Mouse (Mus musculus) liver, embryonic 11.5 days (tissue): ENCODE measurements around the gene Irak2. TPM values are rescaled to one million over a fixed set of nuclear protein-coding genes. Genes with fewer than 3 reads are reported as not detected.

Source experiments
- ATAC-seq: fragments of 200-750 bp; cut with Nextera tagmentation; replicated peaks from 2 replicates; pipeline ENCODE4 v1.8.0; 2017; ENCODE audit warnings: moderate number of reproducible peaks, mild to moderate bottlenecking, moderate TSS enrichment, moderate library complexity; ENCODE audit not compliant: low FRiP score
- DNase-seq: peaks from one replicate; pipeline ENCODE4 v3.0.0-alpha.2; 2017; ENCODE audit warnings: low spot score
- H3K27ac ChIP-seq: fragments of 300-500 bp; sonication (generic); 2 replicates; pipeline ENCODE4 v1.5.1; 2014; ENCODE audit warnings: mild to moderate bottlenecking, low read depth, low read length, control low read depth
- H3K27me3 ChIP-seq: fragments of 300-500 bp; sonication (generic); replicated peaks from 2 replicates; pipeline ENCODE4 v1.6.1; 2014; ENCODE audit warnings: low read length, mixed read lengths; ENCODE audit not compliant: control insufficient read depth, insufficient read depth
- H3K36me3 ChIP-seq: fragments of 300-500 bp; sonication (generic); 2 replicates; pipeline ENCODE4 v1.6.1; 2014; ENCODE audit warnings: mild to moderate bottlenecking, low read length, moderate library complexity, mixed read lengths; ENCODE audit not compliant: control insufficient read depth, insufficient read depth
- H3K4me1 ChIP-seq: fragments of 300-500 bp; sonication (generic); replicated peaks from 2 replicates; pipeline ENCODE4 v1.6.1; 2014; ENCODE audit warnings: low read length, mixed read lengths; ENCODE audit not compliant: control insufficient read depth, insufficient read depth
- H3K4me2 ChIP-seq: fragments of 300-500 bp; sonication (generic); 2 replicates; pipeline ENCODE4 v1.6.1; 2014; ENCODE audit warnings: mild to moderate bottlenecking, control low read depth, moderate library complexity
- H3K4me3 ChIP-seq: fragments of 300-500 bp; sonication (generic); 2 replicates; pipeline ENCODE4 v1.5.1; 2014; ENCODE audit warnings: low read depth, low read length, control low read depth
- H3K9ac ChIP-seq: fragments of 300-500 bp; sonication (generic); 2 replicates; pipeline ENCODE4 v1.6.1; 2014; ENCODE audit warnings: low read depth, low read length, control low read depth
- H3K9me3 ChIP-seq: fragments of 300-500 bp; sonication (generic); 2 replicates; pipeline ENCODE4 v1.6.1; 2016; ENCODE audit warnings: low read length, inconsistent platforms, mixed read lengths; ENCODE audit not compliant: control insufficient read depth
- WGBS: fragments of 180-500 bp; shearing (Covaris S2); extraction: QIAGEN DNeasy Blood & Tissue Kit; methylation state at CpG from one replicate; pipeline ENCODE4 v1.1.7; 2014; 5-methylcytosine and 5-hydroxymethylcytosine counted together
- polyA plus RNA-seq: library from polyadenylated mRNA; unstranded; fragments of >200 nt; fragmentation: Nextera tagmentation; extraction: Ambion mirVana; gene quantifications from 2 replicates; pipeline ENCODE4 v1.2.1, GENCODE M21; 2014

The Irak2 gene
- polyA plus RNA-seq, result 14.1 and 14.8 TPM in 2 replicates

DNA sequence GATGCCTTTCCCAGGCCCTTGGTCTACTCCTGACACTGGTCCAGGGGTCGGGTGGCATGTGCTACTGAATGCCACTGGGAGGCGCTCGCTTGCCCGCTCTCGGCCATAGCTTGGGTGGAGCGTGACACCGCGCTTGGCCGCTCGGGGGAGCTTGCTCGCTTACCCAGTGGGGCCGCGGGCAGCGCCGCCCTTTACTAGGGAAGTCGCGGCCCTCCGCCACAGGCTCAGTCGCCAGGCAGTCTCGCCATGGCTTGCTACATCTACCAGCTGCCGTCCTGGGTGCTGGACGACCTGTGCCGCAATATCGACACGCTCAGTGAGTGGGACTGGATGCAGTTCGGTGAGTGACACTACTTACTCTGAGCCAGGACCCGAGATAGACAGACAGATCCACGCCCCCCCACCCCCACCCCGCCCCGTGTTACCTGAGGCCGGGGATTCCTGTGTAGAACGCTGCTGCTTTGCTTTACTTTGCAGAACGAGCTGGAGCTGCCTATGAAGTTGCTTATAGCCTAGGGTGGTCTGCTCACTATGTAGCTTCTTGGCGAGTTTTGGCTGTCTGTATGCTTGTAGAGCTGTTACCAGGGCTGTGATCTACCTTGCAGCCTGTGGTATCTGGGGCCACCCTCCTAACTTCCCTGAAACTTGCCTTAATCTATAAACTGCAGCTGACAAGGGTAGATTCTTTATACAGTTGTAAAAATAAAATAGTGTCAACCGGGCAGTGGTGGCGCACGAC, at the start of gene Irak2:
Gene Irak2 (plus strand): TSS at position 166 of the 739 bp plus-strand sequence.
- H3K4me3 ChIP-seq, result peak within 1 kb of the TSS; percentile 71
- peak; percentile 95 for ATAC-seq

DNA sequence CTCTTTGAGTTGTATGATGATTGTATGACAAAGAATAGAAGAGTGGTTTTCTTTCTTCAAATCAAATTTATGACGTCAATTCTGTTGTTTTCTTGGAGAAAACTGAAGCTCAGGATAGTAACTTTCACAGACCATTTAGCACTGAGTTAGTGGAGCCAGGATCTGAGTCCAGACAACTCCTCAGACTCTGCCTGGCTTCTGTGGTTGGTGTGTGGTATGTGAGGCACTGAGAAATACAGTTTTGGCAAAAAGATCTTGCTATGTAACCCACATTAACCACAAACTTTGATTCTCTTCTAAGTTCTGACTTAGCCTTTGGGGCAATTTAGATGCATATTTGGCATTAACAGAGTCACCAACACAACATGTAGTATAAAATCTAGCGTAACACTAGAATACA, 45.6 kb upstream of the Irak2 start:
- H3K27ac ChIP-seq, result no peak overlapping the region
- no peaks in the 10 kb centered on the region for H3K4me1 ChIP-seq
- no peak overlapping the region for H3K9ac ChIP-seq
- WGBS, result 89% methylated on average over 2 of the region's 2 CpGs
- H3K36me3 ChIP-seq, result peaks cover 2% of the 10 kb centered on the region; the same call in 1 of the 2 replicates
- H3K27me3 ChIP-seq, result no peaks in the 10 kb centered on the region
- H3K9me3 ChIP-seq, result no peaks in the 10 kb centered on the region
- no peak for ATAC-seq
- H3K4me3 ChIP-seq, result no peak overlapping the region
- DNase-seq, result no peak
- H3K4me2 ChIP-seq, result no peak overlapping the region

More for the DNA sequence above, at the start of gene Irak2:
- no peaks in the 10 kb centered on the region for H3K27me3 ChIP-seq
- peak within 1 kb of the TSS; percentile 79 for H3K4me2 ChIP-seq
- H3K9ac ChIP-seq, result peak within 1 kb of the TSS; percentile 72
- 5% methylated on average over 37 of the region's 37 CpGs for WGBS
- no peaks in the 10 kb centered on the region for H3K9me3 ChIP-seq
- peak; percentile 89 for DNase-seq
- no peaks in the 10 kb centered on the region for H3K36me3 ChIP-seq
- H3K27ac ChIP-seq, result peak within 1 kb of the TSS; percentile 72
- 0 out of 2 replicates have a peak, but pooled peaks cover 2% of the 10 kb centered on the region for H3K4me1 ChIP-seq

DNA sequence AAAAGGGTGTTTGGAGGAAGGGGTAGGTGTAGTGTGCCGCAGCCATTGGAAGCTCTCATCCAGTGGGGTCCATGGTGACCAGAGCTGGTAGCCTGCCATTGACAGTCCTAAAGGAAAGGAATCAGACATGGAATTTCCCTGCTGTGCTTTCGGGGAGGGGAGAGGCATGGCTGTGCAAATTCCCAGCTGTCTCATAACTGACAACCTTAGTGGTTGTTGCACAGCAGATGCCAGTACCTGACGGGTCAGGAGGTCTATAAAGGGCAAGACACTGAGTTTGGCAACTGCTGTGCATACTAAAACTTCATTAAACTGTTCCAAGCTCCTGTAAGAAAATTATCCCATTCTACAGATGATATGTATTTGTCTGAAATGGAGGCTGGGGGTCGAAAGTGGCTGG, 40.3 kb upstream of the Irak2 start:
- Histone ChIP-seq H3K4me2 (no peak overlapping the region), H3K36me3 (peaks cover 2% of the 10 kb centered on the region; the same call in 1 of the 2 replicates), H3K9ac (no peak overlapping the region), H3K27me3 (no peaks in the 10 kb centered on the region), H3K4me3 (no peak overlapping the region), H3K9me3 (no peaks in the 10 kb centered on the region), H3K4me1 (no peaks in the 10 kb centered on the region), H3K27ac (no peak overlapping the region)
- WGBS, result 86% methylated on average over 4 of the region's 4 CpGs
- ATAC-seq (no peak), DNase-seq (no peak)

DNA sequence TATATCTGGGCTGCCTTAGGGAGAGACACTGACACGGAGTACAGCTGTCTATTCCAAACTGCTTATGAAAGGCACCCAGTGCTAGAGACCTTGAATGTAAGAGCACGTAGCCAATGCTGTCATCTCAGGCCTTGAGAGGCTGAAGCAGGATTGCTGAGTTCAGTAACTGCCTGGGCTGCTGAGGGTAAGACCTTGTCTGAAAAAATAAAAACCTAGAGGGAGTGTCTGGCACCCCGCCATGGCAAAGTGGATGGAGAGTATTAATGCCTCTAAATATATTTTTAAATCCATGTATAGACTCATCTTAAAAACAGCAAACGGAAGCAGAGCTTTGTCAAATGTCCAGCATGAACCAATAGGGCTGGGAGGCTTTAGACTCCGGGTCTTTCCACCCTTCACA, 38.4 kb upstream of the Irak2 start:
- H3K4me1 ChIP-seq, result no peaks in the 10 kb centered on the region
- H3K27me3 ChIP-seq, result no peaks in the 10 kb centered on the region
- no peak overlapping the region for H3K9ac ChIP-seq
- WGBS, result 82% methylated on average over 5 of the region's 5 CpGs
- no peak for DNase-seq
- H3K27ac ChIP-seq, result no peak overlapping the region
- H3K9me3 ChIP-seq, result no peaks in the 10 kb centered on the region
- no peak overlapping the region for H3K4me3 ChIP-seq
- no peak overlapping the region for H3K4me2 ChIP-seq
- 0 out of 2 replicates have a peak, but pooled peaks cover 2% of the 10 kb centered on the region for H3K36me3 ChIP-seq
- no peak for ATAC-seq

DNA sequence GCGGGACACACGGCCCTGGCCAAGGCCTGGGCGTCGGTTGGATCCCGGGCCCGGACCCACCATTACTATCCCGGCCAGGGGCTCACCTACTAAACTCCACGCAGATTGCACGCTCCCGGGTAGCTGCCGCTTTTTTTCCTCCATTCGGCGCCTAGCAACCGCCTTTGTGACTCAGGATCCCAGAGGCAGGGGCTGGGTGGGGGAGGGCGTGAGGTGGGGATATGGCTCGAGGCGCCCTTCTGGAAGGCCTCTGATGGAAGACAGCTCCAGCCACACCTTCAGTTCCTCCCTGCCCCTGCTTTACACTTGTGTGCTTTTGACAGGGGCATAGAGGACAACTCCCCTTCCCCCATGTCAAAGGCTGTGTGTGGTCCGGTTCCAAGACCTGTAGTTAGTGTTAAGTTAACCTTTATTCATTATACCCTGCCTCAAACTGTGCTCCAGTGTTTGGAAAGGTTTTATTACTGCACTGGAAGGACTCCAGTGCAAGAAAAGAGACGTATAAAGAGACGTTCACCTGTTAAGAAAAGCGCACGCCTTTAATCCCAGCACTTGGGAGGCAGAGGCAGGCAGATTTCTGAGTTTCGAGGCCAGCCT, 37.6 kb upstream of the Irak2 start, which contains the start of gene Fancd2os:
Gene Fancd2os (minus strand): TSS at position 173 of the 597 bp plus-strand sequence.
- no peak within 1 kb of the TSS for H3K9ac ChIP-seq
- no peak within 1 kb of the TSS for H3K4me2 ChIP-seq
- no peak for ATAC-seq
- no peaks in the 10 kb centered on the region; the same call in 1 of the 2 replicates for H3K4me1 ChIP-seq
- H3K9me3 ChIP-seq, result no peaks in the 10 kb centered on the region
- H3K27me3 ChIP-seq, result no peaks in the 10 kb centered on the region
- H3K36me3 ChIP-seq, result 0 out of 2 replicates have a peak, but pooled peaks cover 2% of the 10 kb centered on the region
- DNase-seq, result no peak
- H3K27ac ChIP-seq, result no peak within 1 kb of the TSS
- WGBS, result 65% methylated on average over 23 of the region's 23 CpGs
- H3K4me3 ChIP-seq, result no peak within 1 kb of the TSS

DNA sequence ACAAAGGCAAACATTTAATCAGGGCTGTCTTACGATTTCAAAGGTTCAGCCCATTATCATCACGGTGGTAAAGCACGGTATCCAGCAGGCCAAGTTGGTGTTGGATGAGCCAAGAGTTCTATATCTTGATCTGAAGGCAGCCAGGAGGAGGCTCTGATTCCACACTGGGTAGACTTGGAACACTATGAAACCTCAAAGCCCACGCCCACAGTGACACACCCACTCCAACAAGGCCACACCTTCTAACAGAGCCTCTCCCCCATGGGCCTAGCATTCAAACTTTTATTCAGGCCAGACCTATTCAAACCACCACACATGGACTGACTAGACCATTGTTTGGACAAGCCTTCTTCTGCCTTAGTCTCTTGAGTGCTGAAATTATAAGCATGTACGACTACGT, 35.4 kb upstream of the Irak2 start:
- ATAC-seq (no peak), DNase-seq (no peak)
- no peak overlapping the region for H3K4me2 ChIP-seq
- no peak overlapping the region for H3K4me3 ChIP-seq
- H3K9ac ChIP-seq, result no peak overlapping the region
- 81% methylated on average over 6 of the region's 6 CpGs for WGBS
- H3K27me3 ChIP-seq, result no peaks in the 10 kb centered on the region
- peaks cover 8% of the 10 kb centered on the region for H3K4me1 ChIP-seq
- H3K27ac ChIP-seq, result no peak overlapping the region
- no peaks in the 10 kb centered on the region for H3K9me3 ChIP-seq
- H3K36me3 ChIP-seq, result no peaks in the 10 kb centered on the region; the same call in 1 of the 2 replicates

DNA sequence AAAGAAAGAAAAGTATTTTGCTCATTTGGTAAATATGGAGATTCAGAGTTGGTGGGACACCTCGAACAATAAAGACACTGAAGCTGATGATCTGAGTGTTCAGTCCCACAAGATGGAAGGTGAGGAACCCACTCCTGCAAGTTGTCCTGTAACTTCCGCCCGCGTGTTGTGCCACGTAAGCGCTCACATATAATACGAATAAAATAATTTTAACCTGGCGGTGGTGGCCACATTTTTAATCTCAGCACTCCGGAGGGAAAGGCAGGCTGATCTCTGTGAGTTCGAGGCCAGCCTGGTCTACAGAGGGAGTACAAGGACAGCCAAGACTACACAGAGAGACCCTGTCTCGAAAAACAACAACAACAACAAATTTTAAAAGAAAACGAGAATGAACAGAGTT, 34.3 kb upstream of the Irak2 start:
- ATAC-seq, result peak; percentile 22
- H3K9ac ChIP-seq, result peak overlapping the region; percentile 90
- H3K4me2 ChIP-seq, result peak overlapping the region; percentile 70
- WGBS, result 47% methylated on average over 12 of the region's 12 CpGs
- H3K4me3 ChIP-seq, result peak overlapping the region; percentile 91
- H3K9me3 ChIP-seq, result no peaks in the 10 kb centered on the region
- H3K27me3 ChIP-seq, result no peaks in the 10 kb centered on the region
- H3K27ac ChIP-seq, result peak overlapping the region; percentile 70; the same call in 1 of the 2 replicates
- H3K36me3 ChIP-seq, result no peaks in the 10 kb centered on the region; the same call in 1 of the 2 replicates
- H3K4me1 ChIP-seq, result peaks cover 8% of the 10 kb centered on the region
- DNase-seq, result no peak

DNA sequence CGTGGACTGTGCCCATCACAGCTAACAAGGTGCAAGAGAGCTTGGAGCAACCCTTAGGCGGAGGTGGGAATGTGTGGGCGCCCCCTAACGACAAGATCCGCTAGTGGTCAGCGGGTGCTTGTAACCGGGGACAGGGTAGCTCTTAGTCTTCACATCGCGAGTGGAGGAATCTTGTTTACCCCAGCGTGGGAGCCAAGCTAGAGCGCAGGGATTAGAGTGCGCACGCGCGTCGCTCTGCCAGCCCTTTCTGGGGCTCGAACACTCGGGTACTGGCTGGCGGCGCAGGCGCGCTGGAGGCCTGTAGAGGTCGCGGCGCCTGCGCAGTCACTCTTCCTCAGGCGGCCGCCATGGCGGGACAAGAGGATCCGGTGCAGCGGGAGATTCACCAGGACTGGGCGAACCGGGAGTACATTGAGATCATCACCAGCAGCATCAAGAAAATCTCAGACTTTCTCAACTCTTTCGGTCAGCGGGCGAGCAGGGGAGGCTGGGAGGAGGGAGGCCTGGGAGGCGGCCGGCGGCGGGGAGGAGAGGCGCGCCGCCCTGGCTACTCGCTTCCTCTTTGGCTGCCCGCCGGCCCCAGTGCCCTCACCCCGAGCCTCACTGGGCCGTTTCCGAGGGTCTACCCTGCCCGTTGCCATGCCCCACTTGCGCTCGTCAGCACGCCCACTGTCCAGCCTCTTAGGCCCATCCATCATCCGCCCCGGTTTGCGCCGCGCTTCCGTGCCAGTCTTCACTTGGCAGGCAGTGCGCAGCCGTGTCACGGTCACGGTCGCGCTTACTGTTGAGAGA, 33.6 kb upstream of the Irak2 start, which contains the start of gene Brk1:
Gene Brk1 (plus strand): TSS at position 341 of the 792 bp plus-strand sequence.
- Histone ChIP-seq H3K4me3 (peak within 1 kb of the TSS; percentile 91), H3K4me1 (peaks cover 8% of the 10 kb centered on the region), H3K36me3 (no peaks in the 10 kb centered on the region; the same call in 1 of the 2 replicates), H3K9ac (peak within 1 kb of the TSS; percentile 90), H3K27me3 (no peaks in the 10 kb centered on the region), H3K27ac (peak within 1 kb of the TSS; percentile 70), H3K9me3 (no peaks in the 10 kb centered on the region), H3K4me2 (peak within 1 kb of the TSS; percentile 74)
- DNase-seq (peak; percentile 86), ATAC-seq (peak; percentile 92)
- WGBS, result under 1% methylated on average over 65 of the region's 65 CpGs
